Mouse (Mus musculus): ENCODE data around the gene Pxylp1.

DNA sequence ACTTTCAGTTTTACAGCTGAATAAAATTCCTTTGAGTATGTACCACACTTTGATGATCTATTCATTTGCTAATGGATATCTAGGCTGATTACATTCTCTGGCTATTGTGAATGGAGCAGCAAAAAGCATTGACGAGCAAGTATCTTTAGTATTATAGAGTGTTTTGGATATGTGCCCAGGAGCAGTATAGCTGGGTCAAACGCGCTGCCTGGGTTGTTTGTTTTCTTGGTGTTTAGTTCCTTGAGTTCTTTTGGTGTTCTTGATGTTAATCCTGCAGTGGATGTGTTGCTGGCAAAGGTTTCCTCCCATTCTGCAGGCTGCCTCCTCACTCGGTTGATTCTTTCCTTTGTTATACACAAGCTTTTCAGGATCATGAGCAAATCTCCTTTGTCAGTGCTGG, 80.5 kb downstream of the Pxylp1 start:
- TF ChIP-seq CTCF (IDR thresholded peaks at IDR 0.05; ENCODE audit: low read depth, low read length) (no peak), POLR2A (IDR thresholded peaks at IDR 0.05; ENCODE audit: borderline replicate concordance, low read depth, low read length) (no peak)

Data from bone marrow macrophage, adult 2 months (primary cell).